Mouse (Mus musculus): ENCODE measurements around the gene Acadvl. TPM values are rescaled to one million over a fixed set of nuclear protein-coding genes. Genes with fewer than 3 reads are reported as not detected.

Acadvl gene
- polyA plus RNA-seq, 1 experiment from 2014 or later = 61.6 TPM

DNA sequence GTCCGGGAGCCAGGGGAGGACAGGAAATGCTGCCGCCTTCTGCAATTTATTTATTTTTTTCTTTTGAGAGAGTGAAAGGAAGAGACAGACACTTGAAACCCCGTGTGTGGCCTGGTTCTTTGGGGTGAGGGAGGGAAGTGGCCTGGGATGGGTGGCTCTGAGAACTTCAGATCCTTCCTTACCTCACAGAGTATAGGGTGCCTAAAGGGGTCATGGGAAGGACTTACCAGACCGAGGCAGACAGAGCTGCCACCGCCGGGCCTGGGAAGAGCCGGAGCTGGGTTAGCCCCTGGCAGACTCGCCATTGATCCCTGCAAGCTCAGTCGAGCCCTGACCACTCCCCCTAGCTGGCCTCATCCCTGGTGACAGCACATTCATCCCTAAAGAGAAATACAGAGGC, 30.2 kb upstream of the Acadvl start:
- no peaks in the 10 kb centered on the region for H3K4me1 ChIP-seq (ENCODE audit: control insufficient read depth, insufficient read depth, low read length)
- no peaks in the 10 kb centered on the region for H3K9me3 ChIP-seq (replicated peaks; ENCODE audit: control insufficient read depth, low read length, poor library complexity, severe bottlenecking)
- no peak overlapping the region for H3K9ac ChIP-seq (ENCODE audit: low read depth, low read length)
- H3K4me3 ChIP-seq (ENCODE audit: low read depth, low read length) = no peak overlapping the region
- no peaks in the 10 kb centered on the region for H3K27me3 ChIP-seq (ENCODE audit: control insufficient read depth, insufficient read depth, low read depth, low read length)
- H3K4me2 ChIP-seq (ENCODE audit: low read length) = no peak overlapping the region
- no peak for ATAC-seq
- peaks cover 35% of the 10 kb centered on the region for H3K36me3 ChIP-seq (ENCODE audit: control insufficient read depth, insufficient read depth, low read length)
- no peak overlapping the region for H3K27ac ChIP-seq (ENCODE audit: low read length)
- 31% methylated on average over 9 of the region's 9 CpGs for WGBS

DNA sequence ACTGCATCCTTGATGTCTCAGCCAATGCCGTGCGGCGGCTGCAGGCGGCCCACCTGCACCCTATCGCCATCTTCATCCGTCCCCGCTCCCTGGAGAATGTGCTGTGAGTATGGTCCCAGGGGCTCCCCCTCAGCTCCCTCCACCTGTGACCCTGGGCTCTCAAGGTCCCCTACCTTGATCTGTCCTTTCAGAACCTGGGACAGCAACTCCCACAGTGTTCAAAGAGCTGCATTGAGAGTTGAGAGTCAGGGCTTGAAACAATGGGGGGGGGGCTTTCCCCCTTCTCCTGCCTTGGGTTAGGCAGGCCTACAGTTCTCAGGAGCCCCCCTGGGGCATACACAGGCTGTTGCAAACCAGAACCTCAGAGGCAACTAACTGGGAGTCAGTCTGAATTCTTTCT, 28.5 kb upstream of the Acadvl start:
- H3K9ac ChIP-seq (ENCODE audit: low read depth, low read length) = no peak overlapping the region
- no peaks in the 10 kb centered on the region for H3K9me3 ChIP-seq (replicated peaks; ENCODE audit: control insufficient read depth, low read length, poor library complexity, severe bottlenecking)
- no peak overlapping the region for H3K4me2 ChIP-seq (ENCODE audit: low read length)
- no peak for ATAC-seq
- H3K4me1 ChIP-seq (ENCODE audit: control insufficient read depth, insufficient read depth, low read length) = no peaks in the 10 kb centered on the region
- H3K27me3 ChIP-seq (ENCODE audit: control insufficient read depth, insufficient read depth, low read depth, low read length) = no peaks in the 10 kb centered on the region
- H3K27ac ChIP-seq (ENCODE audit: low read length) = no peak overlapping the region
- 88% methylated on average over 7 of the region's 7 CpGs for WGBS
- peaks cover 45% of the 10 kb centered on the region for H3K36me3 ChIP-seq (ENCODE audit: control insufficient read depth, insufficient read depth, low read length)
- no peak overlapping the region for H3K4me3 ChIP-seq (ENCODE audit: low read depth, low read length)

DNA sequence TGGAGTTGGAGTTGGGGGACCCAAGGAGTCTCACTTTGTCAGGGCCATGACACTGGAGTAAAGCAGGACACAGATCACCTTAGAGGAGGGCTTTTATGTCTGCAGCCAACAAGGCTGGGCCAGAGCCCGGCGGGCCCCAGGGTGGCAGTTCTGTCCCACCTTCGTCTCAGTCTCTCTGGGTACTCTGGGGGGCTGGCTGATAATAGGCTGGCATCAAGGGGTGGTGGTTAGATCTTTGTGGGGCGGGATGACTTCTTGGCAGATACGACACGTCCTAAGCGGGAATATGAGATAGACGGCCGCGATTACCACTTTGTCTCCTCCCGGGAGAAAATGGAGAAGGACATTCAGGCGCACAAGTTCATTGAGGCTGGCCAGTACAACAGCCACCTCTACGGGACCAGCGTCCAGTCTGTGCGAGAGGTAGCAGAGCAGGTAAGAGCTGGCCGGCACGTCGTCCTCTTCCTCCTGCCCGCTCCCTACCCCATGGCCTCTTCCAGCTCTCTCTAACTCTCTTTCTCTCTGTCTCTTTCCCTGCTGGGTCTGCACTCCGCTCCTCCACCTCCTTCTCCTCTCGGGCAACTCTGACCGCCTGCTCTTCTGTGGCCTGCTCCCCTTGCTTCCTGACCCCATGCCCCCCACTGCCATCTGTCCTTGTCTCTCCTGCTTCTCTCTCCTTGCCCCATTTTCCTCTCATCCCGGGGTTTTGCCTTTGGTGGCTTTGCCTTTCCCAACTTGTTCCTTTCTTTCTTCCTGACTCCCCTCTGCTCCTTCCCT, 27.3 kb upstream of the Acadvl start:
- WGBS = 88% methylated on average over 23 of the region's 23 CpGs
- no peak overlapping the region for H3K4me3 ChIP-seq (ENCODE audit: low read depth, low read length)
- ATAC-seq = no peak
- no peak overlapping the region for H3K4me2 ChIP-seq (ENCODE audit: low read length)
- no peak overlapping the region for H3K27ac ChIP-seq (ENCODE audit: low read length)
- H3K9me3 ChIP-seq (replicated peaks; ENCODE audit: control insufficient read depth, low read length, poor library complexity, severe bottlenecking) = no peaks in the 10 kb centered on the region
- no peak overlapping the region for H3K9ac ChIP-seq (ENCODE audit: low read depth, low read length)
- H3K4me1 ChIP-seq (ENCODE audit: control insufficient read depth, insufficient read depth, low read length) = no peaks in the 10 kb centered on the region
- H3K36me3 ChIP-seq (ENCODE audit: control insufficient read depth, insufficient read depth, low read length) = peaks cover 48% of the 10 kb centered on the region
- no peaks in the 10 kb centered on the region for H3K27me3 ChIP-seq (ENCODE audit: control insufficient read depth, insufficient read depth, low read depth, low read length)

DNA sequence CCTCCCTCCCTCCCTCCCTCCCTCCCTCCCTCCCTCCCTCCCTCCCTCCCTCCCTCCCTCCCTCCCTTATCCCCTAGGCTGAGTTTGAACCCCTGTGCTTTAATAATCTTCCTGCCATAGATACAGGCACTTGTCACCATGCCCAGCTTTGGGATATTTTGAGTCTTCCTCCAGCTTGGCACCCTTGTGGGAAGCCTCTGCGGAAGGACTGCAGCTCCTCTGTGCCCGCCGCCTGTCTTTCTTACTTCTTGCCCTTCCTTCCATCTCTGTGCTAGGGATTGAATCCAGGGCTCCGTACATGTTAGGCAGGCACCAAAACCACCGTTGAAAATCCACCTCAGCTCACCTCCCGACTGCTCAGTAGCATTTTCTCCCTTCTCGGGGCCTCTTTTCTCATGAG, 25.0 kb upstream of the Acadvl start:
- peaks cover 48% of the 10 kb centered on the region for H3K36me3 ChIP-seq (ENCODE audit: control insufficient read depth, insufficient read depth, low read length)
- H3K4me1 ChIP-seq (ENCODE audit: control insufficient read depth, insufficient read depth, low read length) = no peaks in the 10 kb centered on the region
- H3K4me3 ChIP-seq (ENCODE audit: low read depth, low read length) = no peak overlapping the region
- H3K27me3 ChIP-seq (ENCODE audit: control insufficient read depth, insufficient read depth, low read depth, low read length) = no peaks in the 10 kb centered on the region
- no peak for ATAC-seq
- no peaks in the 10 kb centered on the region for H3K9me3 ChIP-seq (replicated peaks; ENCODE audit: control insufficient read depth, low read length, poor library complexity, severe bottlenecking)
- H3K9ac ChIP-seq (ENCODE audit: low read depth, low read length) = no peak overlapping the region
- WGBS = 97% methylated on average over 7 of the region's 7 CpGs
- no peak overlapping the region for H3K27ac ChIP-seq (ENCODE audit: low read length)
- H3K4me2 ChIP-seq (ENCODE audit: low read length) = no peak overlapping the region

DNA sequence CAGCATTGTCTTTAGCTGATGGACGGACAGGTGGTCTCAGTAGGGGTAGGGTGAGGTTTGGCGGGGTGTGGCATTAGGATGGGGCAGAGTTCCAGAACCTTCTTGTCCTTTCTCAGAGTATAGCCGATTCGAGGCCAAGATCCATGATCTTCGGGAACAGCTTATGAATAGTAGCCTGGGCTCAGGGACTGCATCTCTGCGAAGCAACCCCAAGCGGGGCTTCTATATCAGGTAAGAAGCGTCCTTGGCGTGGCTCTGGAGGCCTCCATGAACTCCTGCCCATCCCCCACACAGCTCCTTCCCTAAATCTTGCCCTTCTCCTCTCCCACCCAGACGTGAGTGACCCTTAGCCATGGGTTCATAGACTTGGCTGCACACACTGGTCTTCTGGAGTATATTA, 24.4 kb upstream of the Acadvl start:
- Histone ChIP-seq H3K36me3 (ENCODE audit: control insufficient read depth, insufficient read depth, low read length) (peaks cover 44% of the 10 kb centered on the region), H3K9ac (ENCODE audit: low read depth, low read length) (no peak overlapping the region), H3K4me2 (ENCODE audit: low read length) (no peak overlapping the region), H3K4me3 (ENCODE audit: low read depth, low read length) (no peak overlapping the region), H3K4me1 (ENCODE audit: control insufficient read depth, insufficient read depth, low read length) (no peaks in the 10 kb centered on the region), H3K9me3 (replicated peaks; ENCODE audit: control insufficient read depth, low read length, poor library complexity, severe bottlenecking) (no peaks in the 10 kb centered on the region), H3K27me3 (ENCODE audit: control insufficient read depth, insufficient read depth, low read depth, low read length) (no peaks in the 10 kb centered on the region), H3K27ac (ENCODE audit: low read length) (no peak overlapping the region)
- ATAC-seq = no peak
- 93% methylated on average over 10 of the region's 10 CpGs for WGBS

DNA sequence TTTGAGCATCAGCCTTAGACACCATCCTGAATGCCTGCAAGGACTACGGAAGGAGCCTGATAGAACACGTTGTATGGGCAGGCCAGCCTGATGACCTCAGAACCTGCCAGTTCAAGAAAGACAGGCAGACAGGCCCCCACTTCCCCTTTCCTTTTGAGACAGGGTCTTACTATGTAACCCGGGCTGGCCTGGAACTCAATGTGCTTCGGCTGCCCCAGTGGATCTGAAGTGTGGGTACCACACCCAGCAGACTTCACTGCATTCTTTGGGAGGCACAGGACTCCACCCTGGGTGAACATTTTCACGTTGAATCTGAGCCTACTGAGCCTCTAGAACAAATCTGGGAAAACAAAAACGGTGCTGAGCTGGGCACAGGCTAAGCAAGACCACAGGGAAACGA, 23.0 kb upstream of the Acadvl start:
- H3K4me3 ChIP-seq (ENCODE audit: low read depth, low read length) = no peak overlapping the region
- H3K4me2 ChIP-seq (ENCODE audit: low read length) = no peak overlapping the region
- no peaks in the 10 kb centered on the region for H3K27me3 ChIP-seq (ENCODE audit: control insufficient read depth, insufficient read depth, low read depth, low read length)
- no peaks in the 10 kb centered on the region for H3K9me3 ChIP-seq (replicated peaks; ENCODE audit: control insufficient read depth, low read length, poor library complexity, severe bottlenecking)
- H3K36me3 ChIP-seq (ENCODE audit: control insufficient read depth, insufficient read depth, low read length) = peaks cover 35% of the 10 kb centered on the region
- no peak for ATAC-seq
- H3K4me1 ChIP-seq (ENCODE audit: control insufficient read depth, insufficient read depth, low read length) = no peaks in the 10 kb centered on the region
- H3K27ac ChIP-seq (ENCODE audit: low read length) = no peak overlapping the region
- WGBS = 85% methylated on average over 7 of the region's 7 CpGs
- no peak overlapping the region for H3K9ac ChIP-seq (ENCODE audit: low read depth, low read length)

DNA sequence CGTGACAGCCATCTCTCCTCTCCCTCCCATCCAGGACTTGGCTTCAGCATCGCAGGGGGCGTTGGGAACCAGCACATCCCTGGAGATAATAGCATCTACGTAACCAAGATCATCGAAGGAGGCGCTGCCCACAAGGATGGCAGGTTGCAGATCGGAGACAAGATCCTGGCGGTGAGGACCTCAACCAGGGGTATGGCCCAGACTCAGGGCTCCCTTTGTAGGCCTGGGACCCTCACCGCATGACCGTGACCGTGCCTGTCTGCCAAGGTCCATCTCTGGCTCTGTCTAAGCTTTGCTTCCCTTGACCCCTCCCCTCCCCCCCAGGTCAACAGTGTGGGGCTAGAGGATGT, 16.1 kb upstream of the Acadvl start:
- WGBS = 97% methylated on average over 11 of the region's 11 CpGs
- no peak overlapping the region for H3K9ac ChIP-seq (ENCODE audit: low read depth, low read length)
- H3K36me3 ChIP-seq (ENCODE audit: control insufficient read depth, insufficient read depth, low read length) = peaks cover 17% of the 10 kb centered on the region
- no peak overlapping the region for H3K27ac ChIP-seq (ENCODE audit: low read length)
- H3K4me3 ChIP-seq (ENCODE audit: low read depth, low read length) = no peak overlapping the region
- no peak overlapping the region for H3K4me2 ChIP-seq (ENCODE audit: low read length)
- H3K27me3 ChIP-seq (ENCODE audit: control insufficient read depth, insufficient read depth, low read depth, low read length) = no peaks in the 10 kb centered on the region
- no peaks in the 10 kb centered on the region for H3K9me3 ChIP-seq (replicated peaks; ENCODE audit: control insufficient read depth, low read length, poor library complexity, severe bottlenecking)
- H3K4me1 ChIP-seq (ENCODE audit: control insufficient read depth, insufficient read depth, low read length) = peaks cover 36% of the 10 kb centered on the region
- ATAC-seq = no peak

DNA sequence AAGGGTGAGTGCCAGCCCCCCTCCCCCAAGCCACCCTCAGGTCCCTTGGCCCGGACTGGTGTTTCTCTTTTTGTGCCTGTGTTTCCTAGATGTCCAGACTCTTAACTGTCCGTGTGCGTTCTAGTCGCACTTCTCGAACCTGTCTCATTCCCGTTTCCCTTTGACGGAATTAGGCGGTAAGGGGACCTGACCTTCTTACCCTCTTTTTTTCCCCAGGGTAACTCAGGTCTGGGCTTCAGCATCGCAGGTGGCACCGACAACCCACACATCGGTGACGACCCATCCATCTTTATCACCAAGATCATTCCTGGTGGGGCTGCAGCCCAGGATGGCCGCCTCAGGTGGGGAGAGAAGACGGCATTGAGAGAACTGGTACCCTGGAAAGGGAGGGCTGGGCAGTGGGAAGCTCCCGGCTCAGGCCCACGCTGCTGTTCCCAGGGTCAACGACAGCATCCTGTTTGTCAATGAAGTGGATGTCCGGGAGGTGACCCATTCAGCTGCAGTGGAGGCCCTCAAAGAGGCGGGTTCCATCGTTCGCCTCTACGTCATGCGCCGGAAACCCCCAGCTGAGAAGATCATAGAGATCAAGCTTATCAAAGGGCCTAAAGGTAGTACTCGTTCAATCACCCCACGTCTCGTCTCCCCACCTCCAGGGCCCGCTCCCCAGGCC, 15.6 kb upstream of the Acadvl start:
- Histone ChIP-seq H3K4me1 (ENCODE audit: control insufficient read depth, insufficient read depth, low read length) (peaks cover 41% of the 10 kb centered on the region), H3K4me2 (ENCODE audit: low read length) (peak overlapping the region; percentile 68), H3K9me3 (replicated peaks; ENCODE audit: control insufficient read depth, low read length, poor library complexity, severe bottlenecking) (no peaks in the 10 kb centered on the region), H3K27me3 (ENCODE audit: control insufficient read depth, insufficient read depth, low read depth, low read length) (no peaks in the 10 kb centered on the region), H3K36me3 (ENCODE audit: control insufficient read depth, insufficient read depth, low read length) (peaks cover 17% of the 10 kb centered on the region), H3K9ac (ENCODE audit: low read depth, low read length) (peak overlapping the region; percentile 59; the same call in 1 of the 2 replicates), H3K27ac (ENCODE audit: low read length) (peak overlapping the region; percentile 95), H3K4me3 (ENCODE audit: low read depth, low read length) (peak overlapping the region; percentile 36; the same call in 1 of the 2 replicates)
- ATAC-seq = no peak
- WGBS = 85% methylated on average over 28 of the region's 28 CpGs

DNA sequence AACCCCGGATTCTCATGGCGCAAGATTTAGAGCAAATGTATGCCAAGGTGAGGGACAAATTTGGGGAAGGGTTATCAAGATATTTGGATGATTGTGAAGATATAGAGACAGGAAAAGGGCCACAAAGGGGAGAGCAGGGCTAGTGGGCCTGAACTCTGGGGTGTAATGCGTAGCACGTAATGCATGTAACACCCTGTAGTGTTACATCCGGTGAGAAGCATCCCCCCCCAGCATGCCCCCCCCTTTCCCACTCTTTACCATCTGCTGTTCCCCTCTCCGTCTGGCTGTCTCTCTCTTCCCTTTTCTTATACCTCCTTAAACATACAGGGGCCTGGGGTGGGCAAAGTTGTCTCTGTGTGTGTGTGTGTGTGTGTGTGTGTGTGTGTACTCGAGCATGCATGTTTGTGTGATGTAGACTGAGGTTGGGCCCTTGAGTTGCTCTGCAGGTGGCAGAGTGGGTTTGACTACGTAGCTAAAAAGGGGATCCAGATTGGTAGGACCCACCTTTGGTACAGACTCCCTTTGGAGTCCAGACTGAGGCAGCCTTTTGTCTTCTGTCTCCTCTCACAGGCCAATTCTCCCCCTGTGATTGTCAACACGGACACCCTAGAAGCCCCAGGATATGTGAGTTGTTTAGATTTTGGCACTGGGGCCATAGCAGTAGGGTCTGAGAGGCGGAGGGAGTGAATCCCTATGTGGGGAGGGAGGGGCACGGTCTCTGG, 14.8 kb upstream of the Acadvl start:
- H3K9me3 ChIP-seq (replicated peaks; ENCODE audit: control insufficient read depth, low read length, poor library complexity, severe bottlenecking) = no peaks in the 10 kb centered on the region

More for the DNA sequence above, 14.8 kb upstream of the Acadvl start:
- Histone ChIP-seq H3K27me3 (ENCODE audit: control insufficient read depth, insufficient read depth, low read depth, low read length) (no peaks in the 10 kb centered on the region), H3K36me3 (ENCODE audit: control insufficient read depth, insufficient read depth, low read length) (peaks cover 17% of the 10 kb centered on the region), H3K9ac (ENCODE audit: low read depth, low read length) (peak overlapping the region; percentile 59), H3K27ac (ENCODE audit: low read length) (peak overlapping the region; percentile 95), H3K4me2 (ENCODE audit: low read length) (peak overlapping the region; percentile 68), H3K4me3 (ENCODE audit: low read depth, low read length) (peak overlapping the region; percentile 36), H3K4me1 (ENCODE audit: control insufficient read depth, insufficient read depth, low read length) (peaks cover 49% of the 10 kb centered on the region)
- WGBS = 13% methylated on average over 11 of the region's 11 CpGs
- ATAC-seq = peak; percentile 47

All from midbrain, embryonic 16.5 days (tissue).